Mouse (Mus musculus) brain, embryonic 14.5 days (tissue): ENCODE measurements around the gene Apoe.

ENCODE experiments used
- CTCF ChIP-seq: fragments of 200-500 bp; IDR thresholded peaks from 2 replicates; pipeline ENCODE4 v1.5.1; 2012; ENCODE audit warnings: inconsistent platforms, mild to moderate bottlenecking, moderate library complexity, borderline replicate concordance; ENCODE audit not compliant: insufficient read depth, insufficient read length; ENCODE audit errors: extremely low read depth
- POLR2A ChIP-seq: fragments of 200-500 bp; IDR thresholded peaks from 2 replicates; pipeline ENCODE4 v1.6.1; 2012; ENCODE audit warnings: mild to moderate bottlenecking, inconsistent platforms, borderline replicate concordance; ENCODE audit not compliant: poor library complexity, insufficient read depth, insufficient read length, severe bottlenecking; ENCODE audit errors: extremely low read depth

GRCm38 (mm10) chr7:19664955-19665841, 33.8 kb downstream of the Apoe start, which contains the start of gene Clptm1:
- peak; percentile 85 for TF ChIP-seq POLR2A
- peak; percentile 35; the same call in 1 of the 2 replicates for TF ChIP-seq CTCF
